Mouse (Mus musculus) kidney, adult 2 months (tissue): ENCODE measurements at regions not wholly inside any gene's neighbourhood (a gene's known extent, or its start where the extent isn't known, plus 50 kb on each side); places are given as distances from the start of the nearest gene placed in this dataset.

Experiments used
- DNase-seq: peaks from one replicate; pipeline ENCODE4 v3.0.0; 2021
- H3K27ac ChIP-seq: fragments of 200-500 bp; 2 replicates; pipeline ENCODE4 v1.5.1; 2012; ENCODE audit warnings: low read depth, low read length, control low read depth, inconsistent platforms; ENCODE audit not compliant: insufficient read depth
- H3K27me3 ChIP-seq: fragments of 200-500 bp; replicated peaks from 2 replicates; pipeline ENCODE4 v1.6.1; 2012; ENCODE audit warnings: mild to moderate bottlenecking, moderate library complexity, low read length, inconsistent platforms; ENCODE audit not compliant: control insufficient read depth, insufficient read depth
- H3K36me3 ChIP-seq: fragments of 200-500 bp; 2 replicates; pipeline ENCODE4 v1.6.1; 2012; ENCODE audit warnings: mild to moderate bottlenecking, moderate library complexity, low read length, inconsistent platforms; ENCODE audit not compliant: control insufficient read depth, insufficient read depth
- H3K4me1 ChIP-seq: fragments of 200-500 bp; 2 replicates; pipeline ENCODE4 v1.6.1; 2011; ENCODE audit warnings: low read length; ENCODE audit not compliant: control insufficient read depth, insufficient read depth
- H3K4me3 ChIP-seq: fragments of 200-500 bp; 2 replicates; pipeline ENCODE4 v1.5.1; 2011; ENCODE audit warnings: mild to moderate bottlenecking, low read depth, low read length, control low read depth; ENCODE audit not compliant: insufficient read depth
- CTCF ChIP-seq: fragments of 200-500 bp; conservative IDR thresholded peaks from 2 replicates; pipeline ENCODE4 v1.5.1; 2011; ENCODE audit warnings: low read depth, mild to moderate bottlenecking, control low read depth, low read length, moderate library complexity, mixed read lengths; ENCODE audit not compliant: insufficient read depth, insufficient read length
- POLR2A ChIP-seq: fragments of 200-500 bp; IDR thresholded peaks from one replicate; pipeline ENCODE4 v1.6.1; 2011; ENCODE audit warnings: low read depth, low read length, control low read depth
- WGBS: fragments of 180-500 bp; shearing (Covaris S2); methylation state at CpG from one replicate; pipeline ENCODE4 v1.1.7; 2018; 5-methylcytosine and 5-hydroxymethylcytosine counted together

GRCm38 (mm10) chr11:112252548-112252947, 529.5 kb upstream of the Sox9 start:
- no peak for DNase-seq
- WGBS: 94% methylated on average over 1 of the region's 1 CpGs
- H3K36me3 ChIP-seq: no peaks in the 10 kb centered on the region
- no peak overlapping the region for H3K27ac ChIP-seq
- H3K4me3 ChIP-seq: no peak overlapping the region
- TF ChIP-seq CTCF (no peak), POLR2A (no peak)
- no peaks in the 10 kb centered on the region for H3K27me3 ChIP-seq
- no peaks in the 10 kb centered on the region for H3K4me1 ChIP-seq

DNA sequence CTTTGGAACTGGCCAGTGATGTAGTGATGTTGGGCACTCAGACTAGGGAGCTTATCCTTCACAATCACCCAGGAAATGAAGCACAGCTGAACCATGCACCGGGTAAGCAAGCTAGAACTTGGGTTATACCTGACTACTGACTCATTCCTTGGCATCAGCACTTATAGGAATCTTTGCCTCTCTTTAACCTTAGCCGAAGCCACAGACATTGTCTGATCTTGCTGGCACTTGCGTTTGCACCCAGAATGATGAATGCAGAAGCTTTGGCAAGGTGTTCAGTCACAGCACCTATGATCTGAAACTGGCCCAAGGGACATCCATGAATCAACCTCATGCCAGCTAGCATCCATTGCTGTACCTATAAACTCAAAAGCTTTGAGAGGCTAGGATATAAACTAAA, 529.0 kb upstream of the Sox9 start:
- TF ChIP-seq CTCF (no peak), POLR2A (no peak)
- no peaks in the 10 kb centered on the region for H3K36me3 ChIP-seq
- H3K4me1 ChIP-seq: no peaks in the 10 kb centered on the region
- no peak overlapping the region for H3K4me3 ChIP-seq
- no peak overlapping the region for H3K27ac ChIP-seq
- H3K27me3 ChIP-seq: no peaks in the 10 kb centered on the region
- no peak for DNase-seq
- WGBS: 92% methylated on average over 3 of the region's 3 CpGs

DNA sequence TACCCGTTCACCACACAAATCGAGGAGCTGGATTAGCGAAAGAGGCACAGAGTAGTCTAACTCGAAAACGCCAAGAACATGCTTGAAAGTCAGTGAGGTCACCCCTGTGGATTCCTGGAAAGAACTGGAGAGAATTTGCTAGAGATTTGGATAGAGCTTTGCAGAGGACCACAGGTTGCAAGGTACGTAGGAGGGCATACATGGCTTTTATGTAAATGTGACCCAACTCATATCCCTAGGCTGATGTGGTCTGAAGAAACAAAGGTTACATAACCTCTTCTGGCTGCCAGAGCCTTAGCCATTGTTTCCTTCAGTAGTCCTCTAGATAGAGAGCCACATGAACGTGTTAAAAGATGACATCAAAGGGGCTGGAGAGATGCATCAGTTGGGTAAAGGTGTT, 525.7 kb upstream of the Sox9 start:
- Histone ChIP-seq H3K4me1 (no peaks in the 10 kb centered on the region), H3K36me3 (no peaks in the 10 kb centered on the region), H3K4me3 (no peak overlapping the region), H3K27ac (no peak overlapping the region), H3K27me3 (no peaks in the 10 kb centered on the region)
- DNase-seq: no peak
- no peak for TF ChIP-seq CTCF
- no peak for TF ChIP-seq POLR2A
- 88% methylated on average over 7 of the region's 7 CpGs for WGBS

DNA sequence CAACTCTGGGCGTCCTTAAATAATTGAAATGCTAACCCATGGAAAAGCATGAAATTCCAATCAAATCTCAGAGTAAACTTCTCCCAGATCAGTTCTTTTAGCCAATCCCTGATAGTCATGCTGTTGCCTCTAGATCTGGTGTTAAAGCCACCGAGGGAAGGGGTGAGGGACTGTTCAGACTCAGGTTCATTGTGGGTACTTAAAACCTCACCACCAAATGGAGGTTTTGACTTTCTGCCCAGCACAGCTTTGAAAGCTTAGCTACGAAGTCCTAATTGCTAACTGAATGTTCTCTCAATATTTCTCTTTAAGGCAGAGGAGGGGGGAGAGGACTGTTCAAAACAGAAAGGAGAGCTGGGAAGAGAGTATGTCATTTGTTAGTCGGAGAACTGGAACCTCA, 517.9 kb upstream of the Sox9 start:
- no peaks in the 10 kb centered on the region for H3K36me3 ChIP-seq
- DNase-seq: no peak

DNA sequence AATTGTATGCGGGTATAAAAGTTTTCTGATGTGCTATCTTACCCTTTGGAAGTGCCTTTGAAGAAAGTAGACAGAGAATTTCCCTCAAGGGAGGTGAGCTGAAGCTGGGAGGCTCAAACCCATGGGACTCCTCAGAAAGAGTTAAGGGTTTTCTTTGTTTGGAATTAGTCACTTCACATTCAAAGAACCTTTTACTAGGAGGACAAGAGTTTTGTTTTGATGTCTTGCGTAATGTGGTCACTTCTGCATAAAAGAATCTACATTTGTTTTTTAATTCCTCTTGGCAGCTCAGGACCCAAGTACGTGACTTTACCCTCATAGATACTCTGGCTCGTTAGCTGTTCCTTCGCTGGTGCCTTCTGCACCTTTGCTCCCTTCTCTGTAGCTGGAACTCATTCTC, 511.1 kb upstream of the Sox9 start:
- 78% methylated on average over 5 of the region's 5 CpGs for WGBS
- Histone ChIP-seq H3K27ac (no peak overlapping the region), H3K4me1 (no peaks in the 10 kb centered on the region), H3K4me3 (no peak overlapping the region), H3K27me3 (no peaks in the 10 kb centered on the region), H3K36me3 (no peaks in the 10 kb centered on the region)
- TF ChIP-seq POLR2A (no peak), CTCF (no peak)
- DNase-seq: peak; percentile 1

More for the DNA sequence above, 517.9 kb upstream of the Sox9 start:
- Histone ChIP-seq H3K27ac (no peak overlapping the region), H3K4me3 (no peak overlapping the region), H3K4me1 (no peaks in the 10 kb centered on the region), H3K27me3 (no peaks in the 10 kb centered on the region)
- TF ChIP-seq CTCF (no peak), POLR2A (no peak)
- WGBS: 62% methylated on average over 4 of the region's 4 CpGs

DNA sequence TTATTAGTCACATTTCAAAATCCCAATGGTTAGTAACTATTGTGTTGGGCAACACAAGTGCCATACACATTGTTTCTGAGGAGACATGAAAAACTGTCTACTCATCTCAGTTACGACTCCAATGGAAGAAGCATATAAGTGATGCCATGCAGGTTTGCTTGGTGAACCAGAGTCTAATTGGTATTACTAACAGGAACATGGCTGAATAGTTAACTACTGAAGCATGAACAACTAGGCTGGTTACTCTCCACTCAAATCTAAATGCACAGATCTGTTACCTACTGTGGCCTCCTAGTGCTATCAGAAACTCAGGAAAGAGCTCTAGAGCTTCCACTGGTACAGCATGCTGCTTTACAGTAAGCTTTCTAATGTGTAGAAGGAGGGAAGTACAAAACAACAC, 503.5 kb upstream of the Sox9 start:
- WGBS: 52% methylated on average over 1 of the region's 1 CpGs
- no peak for TF ChIP-seq CTCF
- TF ChIP-seq POLR2A: no peak
- no peak for DNase-seq
- Histone ChIP-seq H3K4me3 (no peak overlapping the region), H3K27me3 (no peaks in the 10 kb centered on the region), H3K36me3 (no peaks in the 10 kb centered on the region), H3K4me1 (no peaks in the 10 kb centered on the region), H3K27ac (no peak overlapping the region)

- no peaks in the 10 kb centered on the region for H3K36me3 ChIP-seq
Observed at GRCm38 (mm10) chr11:112282911-112283310, 499.1 kb upstream of the Sox9 start.

GRCm38 (mm10) chr11:112298901-112299341, 483.1 kb upstream of the Sox9 start:
- WGBS: 74% methylated on average over 5 of the region's 5 CpGs
- H3K4me1 ChIP-seq: no peaks in the 10 kb centered on the region
- no peaks in the 10 kb centered on the region for H3K27me3 ChIP-seq
- no peak overlapping the region for H3K4me3 ChIP-seq
- H3K36me3 ChIP-seq: no peaks in the 10 kb centered on the region
- TF ChIP-seq POLR2A: no peak
- TF ChIP-seq CTCF: no peak
- no peak for DNase-seq
- H3K27ac ChIP-seq: no peak overlapping the region

More at GRCm38 (mm10) chr11:112282911-112283310, 499.1 kb upstream of the Sox9 start:
- no peak for DNase-seq
- WGBS: 30% methylated on average over 7 of the region's 7 CpGs
- Histone ChIP-seq H3K4me1 (no peaks in the 10 kb centered on the region), H3K27ac (no peak overlapping the region), H3K27me3 (no peaks in the 10 kb centered on the region), H3K4me3 (no peak overlapping the region)
- TF ChIP-seq POLR2A (no peak), CTCF (no peak)
